Mouse (Mus musculus): ENCODE measurements around the gene Pacsin1. TPM values are rescaled to one million over a fixed set of nuclear protein-coding genes. Genes with fewer than 3 reads are reported as not detected.

The Pacsin1 gene
- polyA plus RNA-seq (2015; fragmentation: Nextera tagmentation; extraction: Ambion mirVana): 31.9 and 32.1 TPM in 2 replicates

- peak; percentile 87 for ATAC-seq (replicated peaks)
- 2% methylated on average over 50 of the region's 65 CpGs for WGBS
Measured at GRCm38 (mm10) chr17:27655089-27656010, at the start of gene Pacsin1. Gene Pacsin1 (plus strand): TSS chr17:27655509.

GRCm38 (mm10) chr17:27609576-27609975, 45.7 kb upstream of the Pacsin1 start:
- Histone ChIP-seq H3K4me1 (peaks cover 46% of the 10 kb centered on the region), H3K4me3 (no peak overlapping the region), H3K36me3 (no peaks in the 10 kb centered on the region), H3K9ac (replicated peaks) (no peak overlapping the region), H3K27me3 (no peaks in the 10 kb centered on the region), H3K9me3 (no peaks in the 10 kb centered on the region), H3K27ac (replicated peaks) (0 out of 2 replicates have a peak overlapping the region, but pooled peaks have one; percentile 14), H3K4me2 (replicated peaks) (no peak overlapping the region)
- 83% methylated on average over 7 of the region's 7 CpGs for WGBS
- no peak for ATAC-seq (replicated peaks)

More at GRCm38 (mm10) chr17:27655089-27656010, at the start of gene Pacsin1:
- H3K27ac ChIP-seq (replicated peaks): peak within 1 kb of the TSS; percentile 54
- H3K4me3 ChIP-seq: peak within 1 kb of the TSS; percentile 59
- H3K4me1 ChIP-seq: peaks cover 22% of the 10 kb centered on the region
- no peaks in the 10 kb centered on the region; the same call in 1 of the 2 replicates for H3K27me3 ChIP-seq
- H3K9ac ChIP-seq (replicated peaks): peak within 1 kb of the TSS; percentile 56
- peak within 1 kb of the TSS; percentile 81 for H3K4me2 ChIP-seq (replicated peaks)
- H3K36me3 ChIP-seq: no peaks in the 10 kb centered on the region
- no peaks in the 10 kb centered on the region for H3K9me3 ChIP-seq

GRCm38 (mm10) chr17:27610679-27611518, 44.4 kb upstream of the Pacsin1 start:
- no peaks in the 10 kb centered on the region for H3K36me3 ChIP-seq
- H3K27me3 ChIP-seq: no peaks in the 10 kb centered on the region
- H3K27ac ChIP-seq (replicated peaks): peak overlapping the region; percentile 31; the same call in 1 of the 2 replicates
- H3K4me3 ChIP-seq: no peak overlapping the region
- H3K9me3 ChIP-seq: no peaks in the 10 kb centered on the region
- 0 out of 2 replicates have a peak overlapping the region, but pooled peaks have one; percentile 10 for H3K9ac ChIP-seq (replicated peaks)
- H3K4me2 ChIP-seq (replicated peaks): no peak overlapping the region
- no peak for ATAC-seq (replicated peaks)
- H3K4me1 ChIP-seq: peaks cover 51% of the 10 kb centered on the region
- WGBS: 74% methylated on average over 10 of the region's 10 CpGs

GRCm38 (mm10) chr17:27611519-27611884, 43.8 kb upstream of the Pacsin1 start:
- 74% methylated on average over 3 of the region's 3 CpGs for WGBS

GRCm38 (mm10) chr17:27611994-27612393, 43.3 kb upstream of the Pacsin1 start:
- ATAC-seq (replicated peaks): no peak
- peaks cover 51% of the 10 kb centered on the region for H3K4me1 ChIP-seq
- H3K9ac ChIP-seq (replicated peaks): no peak overlapping the region
- no peaks in the 10 kb centered on the region for H3K27me3 ChIP-seq
- no peaks in the 10 kb centered on the region for H3K9me3 ChIP-seq
- 84% methylated on average over 5 of the region's 5 CpGs for WGBS
- H3K27ac ChIP-seq (replicated peaks): no peak overlapping the region
- no peak overlapping the region for H3K4me3 ChIP-seq
- H3K4me2 ChIP-seq (replicated peaks): no peak overlapping the region
- peaks cover 6% of the 10 kb centered on the region; the same call in 1 of the 2 replicates for H3K36me3 ChIP-seq

More at GRCm38 (mm10) chr17:27611519-27611884, 43.8 kb upstream of the Pacsin1 start:
- Histone ChIP-seq H3K27ac (replicated peaks) (peak overlapping the region; percentile 31; the same call in 1 of the 2 replicates), H3K4me1 (peaks cover 51% of the 10 kb centered on the region), H3K4me2 (replicated peaks) (no peak overlapping the region), H3K36me3 (0 out of 2 replicates have a peak, but pooled peaks cover 2% of the 10 kb centered on the region), H3K4me3 (no peak overlapping the region), H3K9ac (replicated peaks) (no peak overlapping the region), H3K27me3 (no peaks in the 10 kb centered on the region), H3K9me3 (no peaks in the 10 kb centered on the region)
- no peak for ATAC-seq (replicated peaks)

GRCm38 (mm10) chr17:27613016-27613415, 42.3 kb upstream of the Pacsin1 start:
- peaks cover 51% of the 10 kb centered on the region for H3K4me1 ChIP-seq
- H3K4me3 ChIP-seq: no peak overlapping the region
- WGBS: 63% methylated on average over 4 of the region's 4 CpGs
- no peak for ATAC-seq (replicated peaks)
- H3K4me2 ChIP-seq (replicated peaks): no peak overlapping the region
- H3K36me3 ChIP-seq: peaks cover 16% of the 10 kb centered on the region; the same call in 1 of the 2 replicates
- H3K9me3 ChIP-seq: no peaks in the 10 kb centered on the region
- no peak overlapping the region for H3K27ac ChIP-seq (replicated peaks)
- no peaks in the 10 kb centered on the region for H3K27me3 ChIP-seq
- no peak overlapping the region for H3K9ac ChIP-seq (replicated peaks)

GRCm38 (mm10) chr17:27615388-27615787, 39.9 kb upstream of the Pacsin1 start:
- no peak overlapping the region for H3K9ac ChIP-seq (replicated peaks)
- ATAC-seq (replicated peaks): no peak
- WGBS: 83% methylated on average over 7 of the region's 7 CpGs

GRCm38 (mm10) chr17:27621161-27621560, 34.1 kb upstream of the Pacsin1 start:
- H3K9me3 ChIP-seq: no peaks in the 10 kb centered on the region
- peak overlapping the region; percentile 79 for H3K4me2 ChIP-seq (replicated peaks)
- 22% methylated on average over 8 of the region's 8 CpGs for WGBS
- H3K27ac ChIP-seq (replicated peaks): peak overlapping the region; percentile 96
- H3K36me3 ChIP-seq: peaks cover 17% of the 10 kb centered on the region; the same call in 1 of the 2 replicates
- no peak for ATAC-seq (replicated peaks)
- H3K27me3 ChIP-seq: no peaks in the 10 kb centered on the region
- peaks cover 42% of the 10 kb centered on the region for H3K4me1 ChIP-seq
- peak overlapping the region; percentile 97 for H3K9ac ChIP-seq (replicated peaks)
- H3K4me3 ChIP-seq: peak overlapping the region; percentile 95

More at GRCm38 (mm10) chr17:27615388-27615787, 39.9 kb upstream of the Pacsin1 start:
- Histone ChIP-seq H3K27me3 (no peaks in the 10 kb centered on the region), H3K4me2 (replicated peaks) (no peak overlapping the region), H3K9me3 (no peaks in the 10 kb centered on the region), H3K27ac (replicated peaks) (no peak overlapping the region), H3K4me1 (peaks cover 61% of the 10 kb centered on the region), H3K4me3 (no peak overlapping the region), H3K36me3 (peaks cover 17% of the 10 kb centered on the region; the same call in 1 of the 2 replicates)

- H3K27me3 ChIP-seq: no peaks in the 10 kb centered on the region
- H3K9ac ChIP-seq (replicated peaks): peak overlapping the region; percentile 97
- under 1% methylated on average over 23 of the region's 23 CpGs for WGBS
- no peaks in the 10 kb centered on the region for H3K9me3 ChIP-seq
- peak; percentile 60 for ATAC-seq (replicated peaks)
- peaks cover 11% of the 10 kb centered on the region; the same call in 1 of the 2 replicates for H3K36me3 ChIP-seq
- H3K27ac ChIP-seq (replicated peaks): peak overlapping the region; percentile 96
- H3K4me3 ChIP-seq: peak overlapping the region; percentile 95
- H3K4me1 ChIP-seq: peaks cover 48% of the 10 kb centered on the region
- peak overlapping the region; percentile 79 for H3K4me2 ChIP-seq (replicated peaks)
Measured at GRCm38 (mm10) chr17:27621705-27622531, 33.4 kb upstream of the Pacsin1 start.

- Histone ChIP-seq H3K9ac (replicated peaks) (peak overlapping the region; percentile 97), H3K36me3 (peaks cover 3% of the 10 kb centered on the region; the same call in 1 of the 2 replicates), H3K27ac (replicated peaks) (peak overlapping the region; percentile 96), H3K4me2 (replicated peaks) (peak overlapping the region; percentile 79), H3K27me3 (no peaks in the 10 kb centered on the region), H3K9me3 (no peaks in the 10 kb centered on the region), H3K4me3 (peak overlapping the region; percentile 95), H3K4me1 (peaks cover 50% of the 10 kb centered on the region)
- peak; percentile 49 for ATAC-seq (replicated peaks)
- under 1% methylated on average over 77 of the region's 80 CpGs for WGBS
Measured at GRCm38 (mm10) chr17:27622611-27623359, 32.5 kb upstream of the Pacsin1 start.
